Mouse (Mus musculus) frontal cortex, postnatal 14 days (tissue): ENCODE data around the gene Gm49661.

ENCODE experiments used
- DNase-seq, 2 experiments: peaks; one replicate each; pipeline ENCODE4 v3.0.0; 2022; ENCODE audit warnings: low spot score in 2 of 2

The Gm49661 gene

DNA sequence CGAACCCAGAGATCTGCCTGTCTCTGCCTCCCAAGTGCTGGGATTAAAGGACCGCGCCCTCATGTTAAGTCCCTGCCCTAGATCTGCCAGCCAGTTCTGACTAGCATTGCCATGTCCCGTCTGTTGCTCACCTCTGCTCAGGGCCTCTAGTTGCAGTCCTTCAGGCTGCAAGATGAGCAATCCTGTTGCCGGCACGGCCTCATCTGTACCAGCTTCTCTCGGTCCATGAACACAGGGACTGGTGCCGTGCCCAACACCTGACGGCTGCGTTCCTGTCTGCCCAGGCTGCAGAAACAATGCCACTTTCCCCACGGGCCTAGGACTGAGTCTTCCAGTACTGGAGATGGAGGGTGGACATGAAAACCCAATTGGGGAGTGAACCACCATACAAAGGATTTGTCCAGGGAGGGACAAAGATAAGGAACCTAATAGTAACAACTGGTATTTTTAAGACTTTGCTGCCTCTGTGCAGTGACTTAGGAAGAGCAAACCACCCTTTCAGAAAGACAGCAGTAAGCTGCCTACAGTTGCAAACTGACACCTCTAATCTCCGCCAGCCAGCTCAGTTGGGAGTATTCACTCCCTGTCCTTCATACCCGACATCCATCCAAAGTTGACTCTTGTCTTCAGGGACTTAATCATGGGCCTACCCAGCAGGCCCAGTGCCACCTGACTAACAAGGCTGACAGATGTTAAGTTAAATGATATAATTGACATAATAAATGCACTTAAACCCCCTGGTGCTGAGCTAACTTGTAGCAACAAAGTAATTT lies 1.5 kb downstream of the Gm49661 start:
- DNase-seq = peak in 1 of 2 experiments; percentile 11

- DNase-seq = peak in 1 of 2 experiments; percentile 5
Measured at GRCm38 (mm10) chr8:84966603-84967002, 2.6 kb downstream of the Gm49661 start.

DNA sequence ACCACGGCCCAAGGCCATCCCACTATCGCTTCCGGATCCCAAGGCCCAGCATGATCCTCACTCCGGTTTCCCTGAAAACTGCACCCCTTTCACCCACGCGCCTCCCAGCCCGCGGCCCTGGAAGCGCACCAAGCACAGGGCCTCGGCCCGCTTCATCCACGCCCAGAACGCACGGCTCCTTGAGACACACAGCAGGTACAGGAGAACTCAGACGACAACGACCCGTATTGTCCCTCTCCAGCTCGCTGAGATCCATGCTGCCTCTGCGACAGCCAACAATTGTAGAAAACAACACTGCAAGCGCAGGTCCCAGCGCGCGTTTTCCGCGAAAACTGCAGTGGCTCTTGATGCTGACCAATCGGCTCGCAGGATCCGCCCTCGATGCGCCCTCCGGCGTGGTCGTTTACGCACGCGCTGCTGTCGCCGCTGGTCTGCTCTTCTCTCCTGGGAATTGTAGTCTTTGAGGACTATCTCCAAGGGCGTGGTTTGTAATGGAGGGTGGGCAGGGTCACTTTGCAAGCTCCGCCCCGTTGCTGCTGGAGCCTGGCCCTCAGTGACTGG lies 3.4 kb downstream of the Gm49661 start:
- peak; percentile 91 for DNase-seq

DNA sequence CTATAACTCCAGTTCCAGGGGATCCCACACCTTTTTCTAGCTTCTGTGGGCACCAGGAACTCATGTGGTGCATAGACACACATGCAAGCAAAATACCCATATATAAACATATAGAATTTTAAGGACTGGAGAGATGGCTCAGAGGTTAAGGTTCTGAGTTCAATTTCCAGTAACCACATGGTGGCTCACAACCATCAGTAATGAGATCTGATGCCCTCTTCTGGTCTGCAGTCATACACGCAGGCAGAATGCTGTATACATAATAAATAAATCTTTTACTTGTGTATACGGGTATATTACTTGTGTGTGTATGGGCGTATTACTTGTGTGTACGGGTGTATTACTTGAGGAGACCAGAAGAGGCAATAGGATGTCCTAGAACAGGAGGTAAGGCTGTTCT lies 5.3 kb downstream of the Gm49661 start:
- DNase-seq = no peak

GRCm38 (mm10) chr8:84959811-84960210 lies 9.4 kb downstream of the Gm49661 start:
- no peak for DNase-seq

DNA sequence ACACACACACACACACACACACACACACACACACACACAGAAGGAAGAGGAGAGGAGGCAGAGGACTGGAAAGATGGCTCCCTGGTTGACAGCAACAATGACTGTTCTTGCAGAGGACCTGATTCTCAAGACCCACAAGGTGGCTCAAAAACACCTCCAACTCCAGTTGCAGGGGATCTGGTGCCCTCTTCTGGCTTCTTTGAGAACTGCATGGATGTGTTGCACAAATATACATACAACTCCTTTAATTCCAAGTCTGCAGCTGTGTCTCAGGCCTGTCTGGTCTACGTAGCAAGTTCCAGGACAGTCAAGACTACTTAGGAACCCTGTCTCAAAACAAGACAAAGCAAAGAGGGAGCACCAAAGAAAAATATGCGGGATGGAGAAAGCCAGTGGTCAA lies 12.5 kb downstream of the Gm49661 start:
- DNase-seq = peak in 1 of 2 experiments; percentile 69

GRCm38 (mm10) chr8:84952612-84953255 lies 16.5 kb downstream of the Gm49661 start:
- no peak for DNase-seq

- no peak for DNase-seq
Measured at GRCm38 (mm10) chr8:84949753-84950152, 19.5 kb downstream of the Gm49661 start.

- no peak for DNase-seq
Measured at GRCm38 (mm10) chr8:84947241-84947545, 22.0 kb downstream of the Gm49661 start.

- DNase-seq = no peak
Measured at GRCm38 (mm10) chr8:84946528-84947240, 22.5 kb downstream of the Gm49661 start, which contains the start of gene Rtbdn. Gene Rtbdn (plus strand): TSS chr8:84946991.

- DNase-seq = no peak
Measured at GRCm38 (mm10) chr8:84945633-84946527, 23.4 kb downstream of the Gm49661 start.

DNA sequence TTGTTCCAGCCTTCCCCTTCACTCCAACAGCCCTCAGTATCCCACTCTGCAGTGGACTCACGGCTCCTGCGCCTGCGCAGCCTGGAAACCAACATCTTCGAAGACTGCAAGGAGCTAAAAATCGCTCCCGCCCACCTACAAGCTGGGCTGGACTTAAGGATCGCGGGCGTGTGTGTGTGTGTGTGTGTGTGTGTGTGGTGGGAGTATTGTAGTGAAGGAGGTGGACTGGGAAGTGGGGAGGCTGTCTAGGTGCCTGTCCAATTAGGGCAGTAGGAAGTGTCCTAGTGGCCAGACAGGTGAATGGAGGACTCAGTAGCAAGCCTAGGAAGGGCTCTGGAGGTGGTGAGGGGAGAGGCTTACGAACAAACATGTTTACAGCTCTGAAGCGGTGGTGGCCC lies 24.0 kb downstream of the Gm49661 start:
- DNase-seq = peak; percentile 65 to 75

- peak in 1 of 2 experiments; percentile 65 for DNase-seq
Measured at GRCm38 (mm10) chr8:84944478-84945160, 24.6 kb downstream of the Gm49661 start.

GRCm38 (mm10) chr8:84943699-84944098 lies 25.5 kb downstream of the Gm49661 start:
- no peak for DNase-seq

GRCm38 (mm10) chr8:84937620-84938485 lies 31.4 kb downstream of the Gm49661 start:
- no peak for DNase-seq

DNA sequence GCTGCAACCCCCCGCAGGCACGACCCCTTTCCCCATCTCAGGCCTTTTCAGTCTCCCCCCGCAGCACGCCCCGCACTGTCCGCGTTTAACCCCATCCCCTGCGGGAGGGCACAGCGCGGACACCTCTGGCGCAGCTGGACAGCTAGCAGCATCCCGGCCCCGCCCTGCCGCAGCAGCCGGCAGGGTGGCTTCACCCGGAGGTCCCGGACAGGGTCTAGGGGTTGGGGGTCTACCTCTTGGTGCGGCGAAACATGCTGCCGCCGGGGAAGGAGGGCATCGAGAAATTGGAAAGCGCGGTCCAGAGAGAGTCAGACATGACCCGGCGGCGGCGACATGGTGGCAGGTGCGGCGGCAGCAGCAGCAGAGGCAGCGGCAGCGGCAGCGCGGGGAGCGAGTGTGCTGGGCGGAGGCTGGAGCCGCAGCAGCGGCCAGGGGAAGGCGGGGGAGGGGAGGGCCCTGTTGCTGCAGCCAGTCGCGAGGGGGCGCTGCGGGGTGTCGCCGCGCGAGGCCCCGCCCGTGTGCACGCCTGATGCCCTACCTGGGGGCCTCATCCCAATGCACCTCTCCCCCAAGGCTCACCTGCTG lies 32.2 kb downstream of the Gm49661 start, which contains the start of gene Mast1:
Mast1 (minus strand) TSS at position 398 of the 585 bp plus-strand sequence.
- peak in 1 of 2 experiments; percentile 58 for DNase-seq

DNA sequence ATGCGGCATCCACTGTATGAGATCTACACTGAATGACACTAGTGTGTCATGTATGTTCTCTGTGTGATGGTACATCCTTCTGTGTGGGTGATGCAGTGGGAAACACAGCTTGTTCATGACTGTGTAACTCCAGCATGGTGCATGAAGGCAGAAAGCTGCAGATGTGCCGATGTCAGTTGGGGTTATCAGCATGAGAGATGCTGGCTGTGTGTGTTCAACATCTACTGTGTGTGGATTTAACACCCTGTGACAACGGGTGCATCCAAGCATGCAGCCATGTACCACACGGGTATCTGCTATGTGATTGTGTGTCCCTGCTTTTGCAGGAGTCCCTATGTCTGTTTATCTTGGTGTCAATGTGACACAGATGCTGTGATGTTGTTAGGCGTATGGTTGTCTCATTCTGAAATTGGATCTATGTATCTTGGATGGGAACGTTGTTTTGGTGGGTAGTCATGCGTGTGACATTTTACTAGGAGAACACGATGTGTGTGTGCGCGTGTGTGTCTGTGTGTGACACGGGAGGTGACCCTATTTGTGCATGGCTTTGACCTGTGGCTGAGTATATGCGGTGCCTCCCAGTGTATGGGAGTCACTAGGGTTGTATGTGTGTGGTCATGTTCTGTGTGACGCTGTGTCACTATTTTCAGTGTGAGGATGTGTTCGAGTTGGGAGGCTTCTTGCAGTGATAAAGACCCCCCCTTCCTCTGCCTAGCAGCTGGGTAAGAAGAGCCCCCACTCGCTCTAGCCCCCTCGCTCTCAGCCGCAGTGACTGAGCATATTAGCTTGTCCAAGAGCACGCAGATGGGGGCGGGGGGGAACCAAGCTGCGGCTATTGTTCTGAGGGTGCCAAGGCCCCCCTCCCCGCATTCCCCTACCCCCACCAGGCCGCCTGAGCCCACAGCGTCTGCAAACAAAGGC lies 32.9 kb downstream of the Gm49661 start:
- DNase-seq = no peak

DNA sequence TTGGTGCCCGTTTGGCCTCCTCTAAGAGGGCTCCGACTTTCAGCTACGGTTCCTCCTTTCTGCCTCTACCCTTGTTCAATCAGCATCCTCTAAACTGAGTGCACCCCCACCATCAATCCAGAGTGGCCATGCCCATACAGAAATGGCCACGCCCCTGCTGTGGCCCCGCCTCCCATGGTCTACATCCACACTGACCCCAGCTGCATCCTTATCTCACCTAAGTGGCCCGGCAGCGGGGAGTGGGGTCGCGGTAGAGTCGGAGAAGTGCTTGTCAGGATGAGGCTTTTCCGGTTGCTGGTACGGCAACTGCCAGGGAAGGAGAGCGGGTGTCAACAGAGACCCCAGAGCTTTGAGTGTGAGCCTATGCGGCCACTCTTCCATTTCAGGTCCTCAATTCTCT lies 33.7 kb downstream of the Gm49661 start:
- no peak for DNase-seq
